Mouse (Mus musculus): ENCODE results near the gene Zswim4. TPM values are rescaled to one million over a fixed set of nuclear protein-coding genes. Genes with fewer than 3 reads are reported as not detected.

Zswim4 gene
- polyA plus RNA-seq, 1 experiment, result 11.3 TPM

DNA sequence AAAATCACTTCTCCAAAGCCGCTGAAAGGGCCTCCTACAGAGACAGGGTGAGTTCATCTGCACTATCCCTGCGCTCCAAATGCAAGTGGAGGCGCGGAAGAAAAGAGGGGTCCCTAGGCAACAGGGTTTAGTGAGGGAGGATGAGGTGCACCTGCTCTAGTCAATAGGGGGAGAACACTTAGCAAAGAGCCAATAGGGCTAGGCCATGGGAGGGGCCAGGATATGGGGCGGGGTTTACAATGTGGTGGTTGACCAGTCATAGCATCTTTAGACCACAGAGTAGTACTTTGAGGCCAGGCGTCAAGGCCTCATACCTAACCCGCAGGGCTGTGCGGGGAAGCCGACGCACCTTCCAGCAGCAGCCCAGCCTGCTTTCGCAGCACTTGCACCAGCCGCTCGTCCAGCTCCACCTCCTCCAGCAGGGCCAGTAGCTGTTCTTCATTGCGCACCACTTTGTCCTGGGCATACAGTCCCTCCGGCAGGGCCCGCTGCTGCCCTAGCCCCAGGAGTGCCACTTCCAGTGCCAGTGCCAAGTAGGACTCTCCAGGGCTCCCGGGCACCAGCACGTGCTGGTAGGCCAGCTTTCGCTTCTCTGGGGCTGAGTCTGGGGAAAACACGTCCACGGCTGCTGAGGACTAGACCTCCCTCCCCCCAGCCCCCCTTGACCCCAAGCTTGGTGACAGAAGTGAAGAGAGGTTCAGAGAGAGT lies 13.4 kb downstream of the Zswim4 start:
- Histone ChIP-seq H3K4me1 (ENCODE audit: control insufficient read depth, insufficient read depth, insufficient read length) (peaks cover 5% of the 10 kb centered on the region; the same call in 1 of the 2 replicates), H3K36me3 (ENCODE audit: control insufficient read depth, insufficient read depth, low read length) (peaks cover 25% of the 10 kb centered on the region), H3K27ac (ENCODE audit: insufficient read depth, low read length) (no peak overlapping the region), H3K27me3 (ENCODE audit: control insufficient read depth, insufficient read depth, low read length) (no peaks in the 10 kb centered on the region), H3K4me3 (ENCODE audit: extremely low read depth, insufficient read depth, insufficient read length) (no peak overlapping the region)
- 88% methylated on average over 21 of the region's 21 CpGs for WGBS
- no peak for TF ChIP-seq POLR2A (IDR thresholded peaks at IDR 0.05; ENCODE audit: low read depth, low read length)
- TF ChIP-seq CTCF (IDR thresholded peaks at IDR 0.05; ENCODE audit: extremely low read depth, insufficient read depth, insufficient read length, insufficient replicate concordance), result no peak
- no peak for DNase-seq (ENCODE audit: low read depth in 1 of 2, low spot score in 2 of 2)

GRCm38 (mm10) chr8:84222566-84223165 lies 14.2 kb downstream of the Zswim4 start:
- TF ChIP-seq CTCF (IDR thresholded peaks at IDR 0.05; ENCODE audit: extremely low read depth, insufficient read depth, insufficient read length, insufficient replicate concordance) (no peak), POLR2A (IDR thresholded peaks at IDR 0.05; ENCODE audit: low read depth, low read length) (no peak)
- 44% methylated on average over 9 of the region's 9 CpGs for WGBS
- no peak for DNase-seq (ENCODE audit: low read depth in 1 of 2, low spot score in 2 of 2)
- H3K4me1 ChIP-seq (ENCODE audit: control insufficient read depth, insufficient read depth, insufficient read length), result peaks cover 5% of the 10 kb centered on the region; the same call in 1 of the 2 replicates
- no peak overlapping the region for H3K4me3 ChIP-seq (ENCODE audit: extremely low read depth, insufficient read depth, insufficient read length)
- peaks cover 25% of the 10 kb centered on the region for H3K36me3 ChIP-seq (ENCODE audit: control insufficient read depth, insufficient read depth, low read length)
- peak overlapping the region; percentile 37 for H3K27ac ChIP-seq (ENCODE audit: insufficient read depth, low read length)
- H3K27me3 ChIP-seq (ENCODE audit: control insufficient read depth, insufficient read depth, low read length), result no peaks in the 10 kb centered on the region

DNA sequence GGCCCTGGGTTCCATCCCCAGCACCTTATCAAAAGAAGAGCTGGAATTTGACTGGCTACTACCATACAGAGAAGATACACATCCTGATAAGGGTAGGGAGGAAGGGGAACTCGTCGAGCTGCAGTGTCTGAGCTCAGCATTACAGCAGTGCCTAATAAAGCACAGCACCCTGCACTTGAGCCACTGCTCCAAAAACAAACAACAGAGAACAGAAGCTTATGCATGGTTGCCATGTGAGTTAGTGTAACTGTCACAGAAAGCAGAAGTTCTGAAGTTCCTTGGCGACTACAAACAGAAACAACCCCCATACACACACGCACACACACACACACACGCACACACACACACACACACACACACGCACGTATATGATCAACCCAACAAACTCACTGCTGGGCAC lies 16.8 kb downstream of the Zswim4 start:
- Histone ChIP-seq H3K27me3 (ENCODE audit: control insufficient read depth, insufficient read depth, low read length) (no peaks in the 10 kb centered on the region), H3K4me3 (ENCODE audit: extremely low read depth, insufficient read depth, insufficient read length) (no peak overlapping the region), H3K27ac (ENCODE audit: insufficient read depth, low read length) (peak overlapping the region; percentile 13; the same call in 1 of the 2 replicates), H3K36me3 (ENCODE audit: control insufficient read depth, insufficient read depth, low read length) (peaks cover 21% of the 10 kb centered on the region), H3K4me1 (ENCODE audit: control insufficient read depth, insufficient read depth, insufficient read length) (peaks cover 5% of the 10 kb centered on the region; the same call in 1 of the 2 replicates)
- 45% methylated on average over 7 of the region's 7 CpGs for WGBS
- TF ChIP-seq POLR2A (IDR thresholded peaks at IDR 0.05; ENCODE audit: low read depth, low read length) (no peak), CTCF (IDR thresholded peaks at IDR 0.05; ENCODE audit: extremely low read depth, insufficient read depth, insufficient read length, insufficient replicate concordance) (no peak)
- no peak for DNase-seq (ENCODE audit: low read depth in 1 of 2, low spot score in 2 of 2)

GRCm38 (mm10) chr8:84218143-84218542 lies 18.7 kb downstream of the Zswim4 start:
- 88% methylated on average over 5 of the region's 5 CpGs for WGBS
- peaks cover 16% of the 10 kb centered on the region for H3K36me3 ChIP-seq (ENCODE audit: control insufficient read depth, insufficient read depth, low read length)
- no peak for DNase-seq (ENCODE audit: low read depth in 1 of 2, low spot score in 2 of 2)
- H3K27ac ChIP-seq (ENCODE audit: insufficient read depth, low read length), result no peak overlapping the region
- no peaks in the 10 kb centered on the region for H3K27me3 ChIP-seq (ENCODE audit: control insufficient read depth, insufficient read depth, low read length)
- TF ChIP-seq POLR2A (IDR thresholded peaks at IDR 0.05; ENCODE audit: low read depth, low read length) (no peak), CTCF (IDR thresholded peaks at IDR 0.05; ENCODE audit: extremely low read depth, insufficient read depth, insufficient read length, insufficient replicate concordance) (no peak)
- H3K4me3 ChIP-seq (ENCODE audit: extremely low read depth, insufficient read depth, insufficient read length), result no peak overlapping the region
- peaks cover 5% of the 10 kb centered on the region; the same call in 1 of the 2 replicates for H3K4me1 ChIP-seq (ENCODE audit: control insufficient read depth, insufficient read depth, insufficient read length)

DNA sequence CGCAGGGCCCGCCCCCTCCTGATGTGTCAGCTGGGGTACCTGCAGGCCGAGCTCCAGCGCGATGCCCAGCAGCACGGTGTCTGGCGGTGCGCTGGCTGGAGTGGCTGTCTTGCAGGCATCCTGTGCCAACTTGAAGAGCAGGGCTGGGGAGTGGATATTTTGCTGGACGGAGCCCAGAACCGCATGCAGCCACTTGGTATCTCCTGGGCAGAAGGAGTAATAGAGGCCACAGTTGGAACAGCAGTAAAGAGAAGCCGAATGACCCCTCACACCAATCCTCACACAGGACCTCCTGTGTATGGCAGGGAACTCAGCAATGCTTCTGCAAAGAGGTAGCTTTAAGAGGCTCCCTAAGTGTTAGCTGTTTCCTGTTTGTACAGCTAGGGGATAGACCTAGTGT lies 19.6 kb downstream of the Zswim4 start:
- H3K27me3 ChIP-seq (ENCODE audit: control insufficient read depth, insufficient read depth, low read length), result no peaks in the 10 kb centered on the region
- DNase-seq (ENCODE audit: low read depth in 1 of 2, low spot score in 2 of 2), result no peak
- peaks cover 5% of the 10 kb centered on the region; the same call in 1 of the 2 replicates for H3K4me1 ChIP-seq (ENCODE audit: control insufficient read depth, insufficient read depth, insufficient read length)
- H3K27ac ChIP-seq (ENCODE audit: insufficient read depth, low read length), result no peak overlapping the region
- TF ChIP-seq POLR2A (IDR thresholded peaks at IDR 0.05; ENCODE audit: low read depth, low read length), result no peak
- TF ChIP-seq CTCF (IDR thresholded peaks at IDR 0.05; ENCODE audit: extremely low read depth, insufficient read depth, insufficient read length, insufficient replicate concordance), result no peak
- WGBS, result 93% methylated on average over 11 of the region's 11 CpGs
- H3K36me3 ChIP-seq (ENCODE audit: control insufficient read depth, insufficient read depth, low read length), result peaks cover 17% of the 10 kb centered on the region
- no peak overlapping the region for H3K4me3 ChIP-seq (ENCODE audit: extremely low read depth, insufficient read depth, insufficient read length)

DNA sequence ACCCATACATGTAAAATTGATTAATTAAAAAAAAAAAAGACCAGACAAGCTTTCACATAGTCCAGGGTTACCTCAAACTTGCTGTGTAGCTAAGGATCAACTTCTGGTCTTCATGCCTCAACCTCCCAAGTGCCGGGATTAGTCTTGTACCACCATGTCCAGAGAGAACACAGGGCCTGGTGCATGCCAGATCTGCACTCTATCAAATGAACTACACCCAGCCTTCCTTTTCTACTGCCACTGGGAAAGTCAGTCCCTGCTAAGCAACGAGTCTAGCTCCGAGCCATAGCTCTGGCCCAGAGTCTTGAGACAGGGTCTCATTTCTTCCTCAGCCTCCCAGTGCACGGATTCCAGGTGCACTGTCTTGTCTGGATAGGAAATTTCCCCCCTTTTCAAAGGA lies 23.6 kb downstream of the Zswim4 start:
- Histone ChIP-seq H3K4me1 (ENCODE audit: control insufficient read depth, insufficient read depth, insufficient read length) (peaks cover 11% of the 10 kb centered on the region; the same call in 1 of the 2 replicates), H3K27ac (ENCODE audit: insufficient read depth, low read length) (no peak overlapping the region), H3K36me3 (ENCODE audit: control insufficient read depth, insufficient read depth, low read length) (peaks cover 18% of the 10 kb centered on the region), H3K27me3 (ENCODE audit: control insufficient read depth, insufficient read depth, low read length) (no peaks in the 10 kb centered on the region), H3K4me3 (ENCODE audit: extremely low read depth, insufficient read depth, insufficient read length) (no peak overlapping the region)
- 93% methylated on average over 4 of the region's 4 CpGs for WGBS
- TF ChIP-seq POLR2A (IDR thresholded peaks at IDR 0.05; ENCODE audit: low read depth, low read length) (no peak), CTCF (IDR thresholded peaks at IDR 0.05; ENCODE audit: extremely low read depth, insufficient read depth, insufficient read length, insufficient replicate concordance) (no peak)
- DNase-seq (ENCODE audit: low read depth in 1 of 2, low spot score in 2 of 2), result no peak
